21 mouse cellular contexts compared by ENCODE assay signal in genomic region chr3:134105112-134105511, GRCm38 (mm10).
DNase-seq lines count a peak whose midpoint lies in the region; ATAC-seq lines count a peak whose summit lies in the region.
"Had no signal": no experiment of that assay in that cellular context is flagged by ENCODE, and none has a peak within 500 bp of the region (broad histone marks: within the 10 kb centered on the region; RNA-seq: fewer than 3 reads in every experiment).

No protein-coding gene starts in this region.

- peak; percentile 86 for ATAC-seq in intestine, embryonic 16.5 days
- ATAC-seq: CD4-positive, CD25-positive, alpha-beta regulatory T cell, adult 4 months; forebrain, embryonic 16.5 days had no signal

- no peaks in the 10 kb centered on the region for H3K36me3 ChIP-seq in intestine, embryonic 16.5 days (ENCODE audit: control insufficient read depth, insufficient read depth, low read length)
- H3K36me3 ChIP-seq: embryonic facial prominence, embryonic 12.5 days; forebrain, embryonic 12.5 days; G1E; heart, embryonic 12.5 days; hindbrain, embryonic 10.5 days had no signal

- peak; percentile 71 to 84 for DNase-seq in adrenal gland, adult (ENCODE audit: inconsistent age in 2 of 2, low spot score in 1 of 2)
- no peak for DNase-seq in adrenal gland, adult 18-20 months (ENCODE audit: low spot score in 2 of 2)
- DNase-seq in ovary, adult 18-20 months (ENCODE audit: low spot score) = peak; percentile 3
- no peak for DNase-seq in ovary, postnatal 36 days (ENCODE audit: low spot score)
- DNase-seq in layer of hippocampus, adult 9-11 months = no peak
- no peak for DNase-seq in gastrocnemius, postnatal 36 days
- DNase-seq: B cell, adult 2 months; cerebellum, adult 11-12 months; cerebellum, adult 9-10 months; cerebellum, postnatal 25 days; gastrocnemius, postnatal 10 days; heart, adult 2 months had no signal

- H3K9ac ChIP-seq in intestine, embryonic 16.5 days (ENCODE audit: low read depth, low read length) = no peak overlapping the region
- H3K9ac ChIP-seq: embryonic facial prominence, embryonic 12.5 days; forebrain, embryonic 12.5 days; heart, embryonic 12.5 days; hindbrain, embryonic 14.5 days had no signal

- intact Hi-C loops in gastrocnemius, postnatal 36 days (cut with DNase I) = no loop called here

- no peak overlapping the region for H3K27ac ChIP-seq in intestine, embryonic 16.5 days (ENCODE audit: low read length)
- H3K27ac ChIP-seq: embryonic facial prominence, embryonic 12.5 days; forebrain, embryonic 12.5 days; heart, adult 2 months; hindbrain, embryonic 10.5 days; hindbrain, embryonic 14.5 days had no signal

- H3K4me1 ChIP-seq in intestine, embryonic 16.5 days (ENCODE audit: control insufficient read depth, insufficient read depth, low read length) = peaks cover 3% of the 10 kb centered on the region; the same call in 1 of the 2 replicates
- H3K4me1 ChIP-seq: embryonic facial prominence, embryonic 12.5 days; hindbrain, embryonic 10.5 days had no signal

- no peak overlapping the region for H3K4me2 ChIP-seq in intestine, embryonic 16.5 days (ENCODE audit: low read depth, low read length)
- H3K4me2 ChIP-seq: embryonic facial prominence, embryonic 12.5 days; forebrain, embryonic 12.5 days; heart, embryonic 12.5 days; hindbrain, embryonic 14.5 days had no signal

- no peaks in the 10 kb centered on the region for H3K27me3 ChIP-seq in intestine, embryonic 16.5 days (replicated peaks; ENCODE audit: control insufficient read depth, insufficient read depth, low read length)
- H3K27me3 ChIP-seq: embryonic facial prominence, embryonic 12.5 days; forebrain, embryonic 12.5 days; heart, embryonic 12.5 days had no signal

- WGBS in intestine, embryonic 16.5 days = 67% methylated on average over 2 of the region's 2 CpGs

- H3K9me3 ChIP-seq in intestine, embryonic 16.5 days (ENCODE audit: control insufficient read depth, low read length) = no peaks in the 10 kb centered on the region
- H3K9me3 ChIP-seq: embryonic facial prominence, embryonic 12.5 days; forebrain, embryonic 12.5 days; G1E; heart, embryonic 12.5 days; hindbrain, embryonic 10.5 days had no signal

- no peak overlapping the region for H3K4me3 ChIP-seq in intestine, embryonic 16.5 days (ENCODE audit: low read length)
- H3K4me3 ChIP-seq: embryonic facial prominence, embryonic 12.5 days; forebrain, embryonic 12.5 days; heart, adult 2 months; heart, embryonic 12.5 days; hindbrain, embryonic 10.5 days had no signal

Comparison
In these comparisons a context has a peak if more than half of its experiments do, and no peak if none do; other contexts are left out.
1. DNase-seq: peak in adrenal gland, adult (2 of 2) and ovary, adult 18-20 months (single experiment); none in adrenal gland, adult 18-20 months (0 of 2), ovary, postnatal 36 days (single experiment), layer of hippocampus, adult 9-11 months (single experiment) and gastrocnemius, postnatal 36 days (0 of 2).